Mouse (Mus musculus) kidney, embryonic 14.5 days (tissue): ENCODE data around the gene Uggt1. TPM values are rescaled to one million over a fixed set of nuclear protein-coding genes. Genes with fewer than 3 reads are reported as not detected.

Source experiments
- ATAC-seq: fragments of 200-750 bp; cut with Nextera tagmentation; 2 replicates; pipeline ENCODE4 v1.8.0; 2017; ENCODE audit warnings: moderate number of reproducible peaks, mild to moderate bottlenecking, moderate TSS enrichment, moderate library complexity; ENCODE audit not compliant: low FRiP score, low TSS enrichment
- H3K27ac ChIP-seq: fragments of 300-500 bp; sonication (generic); 2 replicates; pipeline ENCODE4 v1.5.1; 2014; ENCODE audit warnings: low read depth, mild to moderate bottlenecking, low read length, moderate library complexity, mixed read lengths
- H3K27me3 ChIP-seq: fragments of 300-500 bp; sonication (generic); 2 replicates; pipeline ENCODE4 v1.6.1; 2014; ENCODE audit warnings: mild to moderate bottlenecking, low read length; ENCODE audit not compliant: control insufficient read depth, insufficient read depth
- H3K36me3 ChIP-seq: fragments of 300-500 bp; sonication (generic); 2 replicates; pipeline ENCODE4 v1.6.1; 2014; ENCODE audit warnings: low read length, mixed read lengths; ENCODE audit not compliant: control insufficient read depth, insufficient read depth
- H3K4me1 ChIP-seq: fragments of 300-500 bp; sonication (generic); 2 replicates; pipeline ENCODE4 v1.6.1; 2014; ENCODE audit warnings: low read length, mixed read lengths; ENCODE audit not compliant: control insufficient read depth, insufficient read depth
- H3K4me2 ChIP-seq: fragments of 300-500 bp; sonication (generic); replicated peaks from 2 replicates; pipeline ENCODE4 v1.6.1; 2014; ENCODE audit warnings: low read depth, mild to moderate bottlenecking, low read length
- H3K4me3 ChIP-seq: fragments of 300-500 bp; sonication (generic); 2 replicates; pipeline ENCODE4 v1.5.1; 2014; ENCODE audit warnings: mild to moderate bottlenecking, low read length
- H3K9ac ChIP-seq: fragments of 300-500 bp; sonication (generic); 2 replicates; pipeline ENCODE4 v1.6.1; 2014; ENCODE audit warnings: low read depth, mild to moderate bottlenecking, low read length, moderate library complexity
- H3K9me3 ChIP-seq: fragments of 300-500 bp; sonication (generic); 2 replicates; pipeline ENCODE4 v1.6.1; 2016; ENCODE audit warnings: low read length; ENCODE audit not compliant: control insufficient read depth
- WGBS: fragments of 180-500 bp; shearing (Covaris S2); extraction: QIAGEN DNeasy Blood & Tissue Kit; methylation state at CpG from one replicate; pipeline ENCODE4 v1.1.7; 2014; 5-methylcytosine and 5-hydroxymethylcytosine counted together
- polyA plus RNA-seq: library from polyadenylated mRNA; unstranded; fragments of >200 nt; fragmentation: Nextera tagmentation; extraction: Ambion mirVana; gene quantifications from 2 replicates; pipeline ENCODE4 v1.2.1, GENCODE M21; 2014

The Uggt1 gene
- polyA plus RNA-seq, 1 experiment from 2014 or later, result 81.1 TPM

DNA sequence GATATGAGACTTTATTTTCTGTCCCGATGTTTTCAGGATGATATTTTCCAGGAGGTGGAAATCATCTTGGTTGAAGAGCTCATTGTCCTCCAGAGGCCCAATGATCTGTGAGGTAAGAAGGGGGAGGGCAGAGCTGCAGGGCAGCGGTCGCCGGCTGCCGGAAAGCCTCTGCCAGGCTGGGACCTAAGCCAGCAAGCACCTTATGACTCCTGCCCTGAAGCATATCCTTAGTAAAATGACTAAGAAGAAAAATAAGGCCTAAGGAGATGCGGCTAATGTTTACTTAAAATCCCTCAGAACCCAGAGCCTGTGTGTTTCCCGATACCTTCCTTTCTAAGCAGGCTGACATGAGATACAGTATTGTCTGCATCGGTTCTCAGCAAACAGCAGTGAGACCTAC is 71.1 kb downstream of the Uggt1 start:
- Histone ChIP-seq H3K4me2 (no peak overlapping the region), H3K9ac (no peak overlapping the region), H3K9me3 (no peaks in the 10 kb centered on the region), H3K36me3 (peaks cover 72% of the 10 kb centered on the region), H3K4me3 (no peak overlapping the region), H3K27me3 (no peaks in the 10 kb centered on the region), H3K4me1 (no peaks in the 10 kb centered on the region), H3K27ac (no peak overlapping the region)
- WGBS, result 95% methylated on average over 8 of the region's 8 CpGs
- no peak for ATAC-seq

GRCm38 (mm10) chr1:36172941-36173340 is 71.6 kb downstream of the Uggt1 start:
- H3K9me3 ChIP-seq, result no peaks in the 10 kb centered on the region
- H3K9ac ChIP-seq, result no peak overlapping the region
- WGBS, result 94% methylated on average over 6 of the region's 6 CpGs
- H3K27ac ChIP-seq, result no peak overlapping the region
- peaks cover 71% of the 10 kb centered on the region for H3K36me3 ChIP-seq
- H3K4me2 ChIP-seq, result no peak overlapping the region
- no peak overlapping the region for H3K4me3 ChIP-seq
- H3K4me1 ChIP-seq, result no peaks in the 10 kb centered on the region
- H3K27me3 ChIP-seq, result no peaks in the 10 kb centered on the region
- ATAC-seq, result no peak

GRCm38 (mm10) chr1:36162687-36163086 is 81.8 kb downstream of the Uggt1 start:
- no peak for ATAC-seq
- Histone ChIP-seq H3K9me3 (no peaks in the 10 kb centered on the region), H3K4me1 (no peaks in the 10 kb centered on the region), H3K36me3 (peaks cover 79% of the 10 kb centered on the region), H3K27me3 (no peaks in the 10 kb centered on the region), H3K27ac (no peak overlapping the region), H3K4me3 (no peak overlapping the region), H3K4me2 (no peak overlapping the region), H3K9ac (no peak overlapping the region)
- 89% methylated on average over 8 of the region's 8 CpGs for WGBS

GRCm38 (mm10) chr1:36161208-36161607 is 83.3 kb downstream of the Uggt1 start:
- Histone ChIP-seq H3K27ac (no peak overlapping the region), H3K4me1 (no peaks in the 10 kb centered on the region), H3K27me3 (no peaks in the 10 kb centered on the region), H3K9ac (no peak overlapping the region), H3K36me3 (peaks cover 84% of the 10 kb centered on the region), H3K4me3 (no peak overlapping the region), H3K4me2 (no peak overlapping the region), H3K9me3 (no peaks in the 10 kb centered on the region)
- no peak for ATAC-seq
- 90% methylated on average over 9 of the region's 9 CpGs for WGBS

DNA sequence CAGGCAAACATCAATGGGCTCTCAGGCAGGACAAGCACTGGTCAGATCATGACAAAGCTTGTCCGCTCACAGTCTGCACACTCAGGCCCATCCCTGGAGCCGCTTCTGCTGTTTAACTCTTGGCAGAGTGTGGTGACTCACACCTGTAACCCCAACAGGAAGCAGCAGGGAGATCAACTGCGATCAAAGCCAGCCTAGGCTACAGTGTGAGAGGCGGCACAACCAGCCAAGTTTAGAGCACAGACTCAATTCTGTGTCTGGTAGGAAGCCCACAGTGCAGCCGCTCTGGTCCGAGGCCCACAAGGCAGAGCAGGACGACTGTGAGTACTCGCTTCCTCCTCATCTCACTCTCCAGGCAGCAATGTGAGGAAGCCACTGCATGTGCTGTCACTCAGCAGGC is 84.3 kb downstream of the Uggt1 start:
- whole genome bisulfite sequencing, result 90% methylated on average over 8 of the region's 8 CpGs
- H3K36me3 ChIP-seq, result peaks cover 86% of the 10 kb centered on the region
- H3K4me3 ChIP-seq, result no peak overlapping the region
- H3K9ac ChIP-seq, result no peak overlapping the region
- no peaks in the 10 kb centered on the region for H3K27me3 ChIP-seq
- no peak overlapping the region for H3K27ac ChIP-seq
- no peaks in the 10 kb centered on the region for H3K9me3 ChIP-seq
- H3K4me1 ChIP-seq, result no peaks in the 10 kb centered on the region
- H3K4me2 ChIP-seq, result no peak overlapping the region
- no peak for ATAC-seq

DNA sequence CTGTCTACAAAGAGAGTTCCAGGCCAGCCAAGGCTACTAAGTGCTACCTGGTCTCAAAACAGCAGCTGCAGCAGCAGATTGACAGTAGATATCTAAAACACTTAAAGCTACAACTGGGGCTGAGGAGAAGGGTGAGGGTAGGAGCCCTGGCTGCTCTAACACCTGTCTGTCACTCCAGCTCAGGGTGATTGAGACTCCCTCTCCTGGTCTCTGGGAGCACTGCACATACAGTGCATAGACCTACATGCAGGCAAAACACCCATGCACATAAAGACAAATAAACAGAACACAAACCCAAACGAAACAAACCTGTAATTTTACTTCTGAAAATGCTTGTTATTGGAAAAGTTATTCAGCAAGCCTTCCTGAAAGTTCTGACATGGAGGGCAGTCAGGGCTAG is 95.1 kb downstream of the Uggt1 start:
- WGBS, result 79% methylated on average over 1 of the region's 1 CpGs
- no peak overlapping the region for H3K9ac ChIP-seq
- H3K36me3 ChIP-seq, result peaks cover 85% of the 10 kb centered on the region
- no peaks in the 10 kb centered on the region for H3K9me3 ChIP-seq
- H3K4me2 ChIP-seq, result no peak overlapping the region
- no peak overlapping the region for H3K27ac ChIP-seq
- no peak for ATAC-seq
- no peaks in the 10 kb centered on the region for H3K4me1 ChIP-seq
- H3K27me3 ChIP-seq, result no peaks in the 10 kb centered on the region
- H3K4me3 ChIP-seq, result no peak overlapping the region

GRCm38 (mm10) chr1:36148809-36149208 is 95.7 kb downstream of the Uggt1 start:
- WGBS, result 72% methylated on average over 2 of the region's 2 CpGs
- Histone ChIP-seq H3K36me3 (peaks cover 85% of the 10 kb centered on the region), H3K27me3 (no peaks in the 10 kb centered on the region), H3K9me3 (no peaks in the 10 kb centered on the region), H3K9ac (no peak overlapping the region), H3K27ac (no peak overlapping the region), H3K4me3 (no peak overlapping the region), H3K4me1 (no peaks in the 10 kb centered on the region), H3K4me2 (no peak overlapping the region)
- no peak for ATAC-seq

GRCm38 (mm10) chr1:36145050-36145449 is 99.5 kb downstream of the Uggt1 start:
- Histone ChIP-seq H3K27me3 (no peaks in the 10 kb centered on the region), H3K27ac (no peak overlapping the region), H3K4me2 (no peak overlapping the region), H3K36me3 (peaks cover 75% of the 10 kb centered on the region), H3K4me1 (no peaks in the 10 kb centered on the region), H3K4me3 (no peak overlapping the region), H3K9ac (no peak overlapping the region), H3K9me3 (no peaks in the 10 kb centered on the region)
- 36% methylated on average over 1 of the region's 1 CpGs for WGBS
- no peak for ATAC-seq

GRCm38 (mm10) chr1:36140311-36140710 is 104.2 kb downstream of the Uggt1 start:
- Histone ChIP-seq H3K4me3 (no peak overlapping the region), H3K36me3 (peaks cover 31% of the 10 kb centered on the region), H3K4me2 (no peak overlapping the region), H3K9ac (no peak overlapping the region), H3K27me3 (no peaks in the 10 kb centered on the region), H3K27ac (no peak overlapping the region), H3K4me1 (no peaks in the 10 kb centered on the region; the same call in 1 of the 2 replicates), H3K9me3 (no peaks in the 10 kb centered on the region)
- no peak for ATAC-seq
- WGBS, result 95% methylated on average over 15 of the region's 15 CpGs

DNA sequence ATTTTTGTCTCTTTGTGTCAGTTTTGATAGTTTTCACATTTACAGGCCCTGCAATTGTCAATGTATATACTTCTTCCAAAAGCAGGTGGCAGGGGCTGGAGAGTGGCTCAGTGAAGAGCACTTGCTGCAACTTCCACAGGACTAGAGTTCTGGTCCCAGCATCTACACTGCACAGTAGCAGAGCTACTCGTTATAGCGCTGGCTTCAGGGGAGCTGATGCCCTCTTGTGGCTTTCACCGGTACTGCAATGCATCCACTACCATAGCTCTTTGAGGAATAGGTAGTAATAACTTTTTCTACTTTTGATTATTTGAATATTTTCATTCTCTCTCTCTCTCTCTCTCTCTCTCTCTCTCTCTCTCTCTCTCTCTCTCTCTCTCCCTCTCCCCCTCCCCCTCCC is 109.9 kb downstream of the Uggt1 start:
- Histone ChIP-seq H3K9me3 (no peaks in the 10 kb centered on the region), H3K36me3 (no peaks in the 10 kb centered on the region), H3K4me2 (no peak overlapping the region), H3K4me3 (no peak overlapping the region), H3K4me1 (peaks cover 12% of the 10 kb centered on the region; the same call in 1 of the 2 replicates), H3K9ac (no peak overlapping the region), H3K27me3 (no peaks in the 10 kb centered on the region), H3K27ac (no peak overlapping the region)
- 0% methylated on average over 3 of the region's 3 CpGs for WGBS
- ATAC-seq, result no peak
